ENCODE assay signal across 10 mouse cellular contexts in genomic region chr8:6608891-6609290, GRCm38 (mm10).
"Had no signal": no experiment of that assay in that cellular context is flagged by ENCODE, and none has a peak within 500 bp of the region (broad histone marks: within the 10 kb centered on the region; RNA-seq: fewer than 3 reads in every experiment).

No protein-coding gene starts in this region.

- DNase-seq: kidney, adult 8-10 months; kidney, postnatal 10 days; kidney, postnatal 36 days; left cerebral cortex, postnatal 4 days; lung, adult 18-20 months; lung, postnatal 10 days; lung, postnatal 36 days; thymus, adult 2 months; thymus, postnatal 14 days; thymus, postnatal 4 days had no signal
